Mouse (Mus musculus): ENCODE data around the gene Ndufb10. TPM values are rescaled to one million over a fixed set of nuclear protein-coding genes. Genes with fewer than 3 reads are reported as not detected.

The Ndufb10 gene
- total and polyA plus RNA-seq, 3 experiments = 916 to 1,269 (median 992) TPM

- H3K4me3 ChIP-seq = no peak overlapping the region
- no peaks in the 10 kb centered on the region for H3K27me3 ChIP-seq (ENCODE audit: control insufficient read depth, insufficient read depth, low read length)
- TF ChIP-seq CTCF (IDR thresholded peaks at IDR 0.05) (no peak), EP300 (IDR thresholded peaks at IDR 0.05; ENCODE audit: insufficient read depth, low read depth, low read length) (no peak), POLR2A (IDR thresholded peaks at IDR 0.05; ENCODE audit: insufficient read depth, low read depth, low read length) (no peak)
- DNase-seq = no peak
- H3K36me3 ChIP-seq (ENCODE audit: control insufficient read depth, insufficient read depth, low read length) = peaks cover 2% of the 10 kb centered on the region; the same call in 1 of the 2 replicates
- no peaks in the 10 kb centered on the region for H3K79me2 ChIP-seq (replicated peaks; ENCODE audit: control insufficient read depth, insufficient read depth, low read length)
- H3K9ac ChIP-seq (ENCODE audit: low read depth, low read length) = no peak overlapping the region
- peak overlapping the region; percentile 89 for H3K27ac ChIP-seq
- H3K4me1 ChIP-seq (ENCODE audit: control insufficient read depth, insufficient read depth, low read length) = peaks cover 5% of the 10 kb centered on the region
- intact Hi-C loops (cut with DNase I) = no loop called here
- WGBS = 90% methylated on average over 21 of the region's 21 CpGs
These were observed 9.3 kb upstream of the Ndufb10 start for GRCm38 (mm10) chr17:24733434-24734050.

- H3K4me1 ChIP-seq (ENCODE audit: control insufficient read depth, insufficient read depth, low read length) = peaks cover 3% of the 10 kb centered on the region; the same call in 1 of the 2 replicates
- H3K27ac ChIP-seq = peak overlapping the region; percentile 89
- H3K9ac ChIP-seq (ENCODE audit: low read depth, low read length) = peak overlapping the region; percentile 51
- 53% methylated on average over 12 of the region's 12 CpGs for WGBS
- intact Hi-C loops (cut with DNase I) = no loop called here
- H3K79me2 ChIP-seq (replicated peaks; ENCODE audit: control insufficient read depth, insufficient read depth, low read length) = no peaks in the 10 kb centered on the region
- peak; percentile 55 for TF ChIP-seq POLR2A (IDR thresholded peaks at IDR 0.05; ENCODE audit: insufficient read depth, low read depth, low read length)
- no peak for TF ChIP-seq CTCF (IDR thresholded peaks at IDR 0.05)
- 0 out of 2 replicates have a peak, but pooled peaks have one; percentile 67 for TF ChIP-seq EP300 (IDR thresholded peaks at IDR 0.05; ENCODE audit: insufficient read depth, low read depth, low read length)
- peak; percentile 46 to 77 for DNase-seq
- no peaks in the 10 kb centered on the region for H3K27me3 ChIP-seq (ENCODE audit: control insufficient read depth, insufficient read depth, low read length)
- H3K4me3 ChIP-seq = no peak overlapping the region
- H3K36me3 ChIP-seq (ENCODE audit: control insufficient read depth, insufficient read depth, low read length) = no peaks in the 10 kb centered on the region
These were observed 8.1 kb upstream of the Ndufb10 start for GRCm38 (mm10) chr17:24732233-24732935.

- no peaks in the 10 kb centered on the region for H3K79me2 ChIP-seq (replicated peaks; ENCODE audit: control insufficient read depth, insufficient read depth, low read length)
- TF ChIP-seq EP300 (IDR thresholded peaks at IDR 0.05; ENCODE audit: insufficient read depth, low read depth, low read length) = no peak
- no peak for TF ChIP-seq CTCF (IDR thresholded peaks at IDR 0.05)
- no peak for TF ChIP-seq POLR2A (IDR thresholded peaks at IDR 0.05; ENCODE audit: insufficient read depth, low read depth, low read length)
- H3K27me3 ChIP-seq (ENCODE audit: control insufficient read depth, insufficient read depth, low read length) = no peaks in the 10 kb centered on the region
- DNase-seq = no peak
- 83% methylated on average over 14 of the region's 14 CpGs for WGBS
- no peaks in the 10 kb centered on the region for H3K36me3 ChIP-seq (ENCODE audit: control insufficient read depth, insufficient read depth, low read length)
- peaks cover 3% of the 10 kb centered on the region; the same call in 1 of the 2 replicates for H3K4me1 ChIP-seq (ENCODE audit: control insufficient read depth, insufficient read depth, low read length)
- H3K27ac ChIP-seq = no peak overlapping the region; the same call in 1 of the 2 replicates
- intact Hi-C loops (cut with DNase I) = no loop called here
- no peak overlapping the region for H3K9ac ChIP-seq (ENCODE audit: low read depth, low read length)
- no peak overlapping the region for H3K4me3 ChIP-seq
These were observed 6.5 kb upstream of the Ndufb10 start for GRCm38 (mm10) chr17:24730787-24731186.

GRCm38 (mm10) chr17:24729067-24729466 lies 4.8 kb upstream of the Ndufb10 start:
- peaks cover 4% of the 10 kb centered on the region for H3K4me1 ChIP-seq (ENCODE audit: control insufficient read depth, insufficient read depth, low read length)
- no peak for DNase-seq
- 35% methylated on average over 6 of the region's 6 CpGs for WGBS

GRCm38 (mm10) chr17:24728184-24728583 lies 3.9 kb upstream of the Ndufb10 start:
- H3K4me1 ChIP-seq (ENCODE audit: control insufficient read depth, insufficient read depth, low read length) = peaks cover 3% of the 10 kb centered on the region
- no peaks in the 10 kb centered on the region for H3K36me3 ChIP-seq (ENCODE audit: control insufficient read depth, insufficient read depth, low read length)
- intact Hi-C loops (cut with DNase I) = no loop called here
- 50% methylated on average over 17 of the region's 17 CpGs for WGBS
- peak overlapping the region; percentile 60 for H3K9ac ChIP-seq (ENCODE audit: low read depth, low read length)
- DNase-seq = peak in 1 of 2 experiments; percentile 40
- H3K27me3 ChIP-seq (ENCODE audit: control insufficient read depth, insufficient read depth, low read length) = no peaks in the 10 kb centered on the region
- H3K27ac ChIP-seq = peak overlapping the region; percentile 87
- H3K79me2 ChIP-seq (replicated peaks; ENCODE audit: control insufficient read depth, insufficient read depth, low read length) = no peaks in the 10 kb centered on the region
- H3K4me3 ChIP-seq = peak overlapping the region; percentile 44
- TF ChIP-seq EP300 (IDR thresholded peaks at IDR 0.05; ENCODE audit: insufficient read depth, low read depth, low read length) (no peak), POLR2A (IDR thresholded peaks at IDR 0.05; ENCODE audit: insufficient read depth, low read depth, low read length) (no peak), CTCF (IDR thresholded peaks at IDR 0.05) (no peak)

More at GRCm38 (mm10) chr17:24729067-24729466, 4.8 kb upstream of the Ndufb10 start:
- TF ChIP-seq EP300 (IDR thresholded peaks at IDR 0.05; ENCODE audit: insufficient read depth, low read depth, low read length) (no peak), POLR2A (IDR thresholded peaks at IDR 0.05; ENCODE audit: insufficient read depth, low read depth, low read length) (no peak), CTCF (IDR thresholded peaks at IDR 0.05) (no peak)
- Histone ChIP-seq H3K79me2 (replicated peaks; ENCODE audit: control insufficient read depth, insufficient read depth, low read length) (no peaks in the 10 kb centered on the region), H3K27me3 (ENCODE audit: control insufficient read depth, insufficient read depth, low read length) (no peaks in the 10 kb centered on the region), H3K4me3 (no peak overlapping the region), H3K9ac (ENCODE audit: low read depth, low read length) (no peak overlapping the region), H3K27ac (peak overlapping the region; percentile 87), H3K36me3 (ENCODE audit: control insufficient read depth, insufficient read depth, low read length) (no peaks in the 10 kb centered on the region)
- intact Hi-C loops (cut with DNase I) = no loop called here

GRCm38 (mm10) chr17:24727618-24728017 lies 3.3 kb upstream of the Ndufb10 start, which contains the start of gene Rpl3l:
Gene Rpl3l (plus strand): TSS chr17:24727820.
- WGBS = 56% methylated on average over 2 of the region's 2 CpGs
- H3K9ac ChIP-seq (ENCODE audit: low read depth, low read length) = peak within 1 kb of the TSS; percentile 60
- peak within 1 kb of the TSS; percentile 44 for H3K4me3 ChIP-seq
- peak; percentile 55 to 65 for DNase-seq
- intact Hi-C loops (cut with DNase I) = no loop called here
- H3K79me2 ChIP-seq (replicated peaks; ENCODE audit: control insufficient read depth, insufficient read depth, low read length) = no peaks in the 10 kb centered on the region
- H3K4me1 ChIP-seq (ENCODE audit: control insufficient read depth, insufficient read depth, low read length) = peaks cover 2% of the 10 kb centered on the region
- H3K27ac ChIP-seq = peak within 1 kb of the TSS; percentile 87
- no peaks in the 10 kb centered on the region for H3K36me3 ChIP-seq (ENCODE audit: control insufficient read depth, insufficient read depth, low read length)
- TF ChIP-seq CTCF (IDR thresholded peaks at IDR 0.05) = no peak
- no peak for TF ChIP-seq EP300 (IDR thresholded peaks at IDR 0.05; ENCODE audit: insufficient read depth, low read depth, low read length)
- TF ChIP-seq POLR2A (IDR thresholded peaks at IDR 0.05; ENCODE audit: insufficient read depth, low read depth, low read length) = peak; percentile 65; the same call in 1 of the 2 replicates
- no peaks in the 10 kb centered on the region for H3K27me3 ChIP-seq (ENCODE audit: control insufficient read depth, insufficient read depth, low read length)
